Mouse (Mus musculus) retina, postnatal 1 day (tissue): ENCODE measurements at regions not wholly inside any gene's neighbourhood (a gene's known extent, or its start where the extent isn't known, plus 50 kb on each side); places are given as distances from the start of the nearest gene placed in this dataset.

Experiments used
- DNase-seq: peaks from one replicate; pipeline ENCODE4 v3.0.0-alpha.2; 2012

GRCm38 (mm10) chr13:44042730-44043493, 258.3 kb downstream of the Cd83 start:
- peak; percentile 33 for DNase-seq

GRCm38 (mm10) chr13:44043494-44043885, 258.9 kb downstream of the Cd83 start:
- peak; percentile 90 for DNase-seq

GRCm38 (mm10) chr13:44044546-44045216, 260.1 kb downstream of the Cd83 start:
- peak; percentile 55 for DNase-seq

GRCm38 (mm10) chr13:44046436-44046835, 261.9 kb downstream of the Cd83 start:
- DNase-seq: no peak

- DNase-seq: peak; percentile 49
Measured at GRCm38 (mm10) chr13:44054157-44054556, 269.6 kb downstream of the Cd83 start.

- DNase-seq: no peak
Measured at GRCm38 (mm10) chr13:44055573-44056491, 271.3 kb downstream of the Cd83 start.

- no peak for DNase-seq
Measured at GRCm38 (mm10) chr13:44056716-44057115, 272.1 kb downstream of the Cd83 start.

- no peak for DNase-seq
Measured at GRCm38 (mm10) chr13:44057542-44057941, 273.0 kb downstream of the Cd83 start.

GRCm38 (mm10) chr13:44058277-44058676, 273.7 kb downstream of the Cd83 start:
- DNase-seq: no peak

- no peak for DNase-seq
Measured at GRCm38 (mm10) chr13:44059436-44059835, 274.9 kb downstream of the Cd83 start.

GRCm38 (mm10) chr13:44061286-44061685, 276.7 kb downstream of the Cd83 start:
- DNase-seq: no peak

GRCm38 (mm10) chr13:44061721-44062300, 277.2 kb downstream of the Cd83 start:
- DNase-seq: no peak

- DNase-seq: no peak
Measured at GRCm38 (mm10) chr13:44063317-44063716, 278.7 kb downstream of the Cd83 start.

- DNase-seq: no peak
Measured at GRCm38 (mm10) chr13:44064026-44064425, 279.5 kb downstream of the Cd83 start.

- peak; percentile 34 for DNase-seq
Measured at GRCm38 (mm10) chr13:44065741-44066185, 281.2 kb downstream of the Cd83 start.

- no peak for DNase-seq
Measured at GRCm38 (mm10) chr13:44067244-44067643, 282.7 kb downstream of the Cd83 start.

GRCm38 (mm10) chr13:44068951-44069350, 284.4 kb downstream of the Cd83 start:
- DNase-seq: no peak

- no peak for DNase-seq
Measured at GRCm38 (mm10) chr13:44073122-44073521, 288.5 kb downstream of the Cd83 start.

- no peak for DNase-seq
Measured at GRCm38 (mm10) chr13:44074172-44074571, 289.6 kb downstream of the Cd83 start.

- no peak for DNase-seq
Measured at GRCm38 (mm10) chr13:44077022-44077421, 292.4 kb downstream of the Cd83 start.

GRCm38 (mm10) chr13:44085621-44086510, 301.3 kb downstream of the Cd83 start:
- peak; percentile 17 for DNase-seq

- DNase-seq: peak; percentile 29
Measured at GRCm38 (mm10) chr13:44086801-44087200, 302.2 kb downstream of the Cd83 start.
